Mouse (Mus musculus) G1E (cell line): ENCODE measurements around the gene Pknox2.

ENCODE experiments used
- CTCF ChIP-seq: IDR thresholded peaks from 2 replicates; pipeline ENCODE4 v1.5.1; 2012; ENCODE audit warnings: low read depth, low read length, inconsistent platforms, mixed read lengths
- GATA1 ChIP-seq: IDR thresholded peaks from 2 replicates; pipeline ENCODE4 v1.6.1; 2012; ENCODE audit warnings: borderline replicate concordance, low read length, inconsistent platforms, mixed read lengths
- GATA2 ChIP-seq: IDR thresholded peaks from 2 replicates; pipeline ENCODE4 v1.6.1; 2012; ENCODE audit warnings: low read depth, low read length, inconsistent platforms, borderline replicate concordance
- POLR2AphosphoS5 ChIP-seq: IDR thresholded peaks from 2 replicates; pipeline ENCODE4 v1.6.1; 2012; ENCODE audit warnings: low read depth, low read length, inconsistent platforms; ENCODE audit not compliant: insufficient replicate concordance
- TAL1 ChIP-seq: conservative IDR thresholded peaks from 2 replicates; pipeline ENCODE4 v1.6.1; 2012; ENCODE audit warnings: low read depth, low read length, inconsistent platforms, mixed read lengths

- TF ChIP-seq CTCF = peak; percentile 91
- TF ChIP-seq GATA1 = no peak
- TF ChIP-seq POLR2AphosphoS5 = no peak
- no peak for TF ChIP-seq GATA2
- TF ChIP-seq TAL1 = no peak
Measured at GRCm38 (mm10) chr9:36916362-36916761, 230.8 kb downstream of the Pknox2 start.
